Mouse (Mus musculus) ES-CJ7 (cell line): ENCODE results near the gene Psmc1.

Source experiments
- DNase-seq: peaks from one replicate; pipeline ENCODE4 v3.0.0; 2011; ENCODE audit warnings: low read depth, low spot score

Gene Psmc1

DNA sequence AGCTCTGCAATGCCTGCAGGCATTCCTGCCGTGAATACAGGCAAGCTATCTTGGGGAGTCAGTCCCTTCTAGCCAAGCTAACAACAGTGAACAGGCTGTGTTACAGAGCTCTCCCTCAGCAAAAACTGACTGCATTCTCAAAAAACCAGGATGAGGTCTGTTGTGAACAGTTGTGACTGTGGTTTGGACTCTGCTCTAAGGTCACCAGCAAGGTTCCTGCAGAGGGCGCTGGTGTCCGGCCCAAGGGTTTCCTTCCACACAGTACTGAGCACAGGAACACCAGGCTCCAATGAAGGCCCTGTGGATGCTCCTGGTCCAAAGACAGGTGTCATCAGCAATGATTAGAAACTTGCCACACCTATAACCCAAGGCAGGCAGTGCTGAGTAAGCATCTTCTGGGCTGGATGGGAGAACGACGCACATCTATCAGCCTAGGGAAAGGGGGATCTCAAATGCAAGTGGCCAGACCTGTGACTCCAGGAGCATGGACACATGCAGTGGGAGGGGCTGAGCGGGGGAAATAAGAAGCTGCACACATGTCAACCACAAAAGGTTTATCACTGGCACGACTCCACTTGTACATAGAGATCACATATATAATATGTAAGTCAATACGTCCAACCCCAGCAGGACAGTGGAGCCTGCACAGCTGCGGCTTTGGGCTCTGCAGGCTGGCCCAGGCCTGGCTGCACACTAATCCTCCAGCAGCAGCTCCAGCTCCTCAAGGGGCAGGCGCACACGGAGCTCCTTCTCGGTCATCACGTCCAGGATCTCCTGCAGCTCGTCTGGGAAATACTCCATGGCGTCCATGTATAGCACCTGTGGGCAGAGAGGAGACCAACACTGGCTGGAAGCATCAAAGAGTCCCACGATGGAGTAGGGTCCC is 15.2 kb downstream of the Psmc1 start:
- peak; percentile 43 for DNase-seq

DNA sequence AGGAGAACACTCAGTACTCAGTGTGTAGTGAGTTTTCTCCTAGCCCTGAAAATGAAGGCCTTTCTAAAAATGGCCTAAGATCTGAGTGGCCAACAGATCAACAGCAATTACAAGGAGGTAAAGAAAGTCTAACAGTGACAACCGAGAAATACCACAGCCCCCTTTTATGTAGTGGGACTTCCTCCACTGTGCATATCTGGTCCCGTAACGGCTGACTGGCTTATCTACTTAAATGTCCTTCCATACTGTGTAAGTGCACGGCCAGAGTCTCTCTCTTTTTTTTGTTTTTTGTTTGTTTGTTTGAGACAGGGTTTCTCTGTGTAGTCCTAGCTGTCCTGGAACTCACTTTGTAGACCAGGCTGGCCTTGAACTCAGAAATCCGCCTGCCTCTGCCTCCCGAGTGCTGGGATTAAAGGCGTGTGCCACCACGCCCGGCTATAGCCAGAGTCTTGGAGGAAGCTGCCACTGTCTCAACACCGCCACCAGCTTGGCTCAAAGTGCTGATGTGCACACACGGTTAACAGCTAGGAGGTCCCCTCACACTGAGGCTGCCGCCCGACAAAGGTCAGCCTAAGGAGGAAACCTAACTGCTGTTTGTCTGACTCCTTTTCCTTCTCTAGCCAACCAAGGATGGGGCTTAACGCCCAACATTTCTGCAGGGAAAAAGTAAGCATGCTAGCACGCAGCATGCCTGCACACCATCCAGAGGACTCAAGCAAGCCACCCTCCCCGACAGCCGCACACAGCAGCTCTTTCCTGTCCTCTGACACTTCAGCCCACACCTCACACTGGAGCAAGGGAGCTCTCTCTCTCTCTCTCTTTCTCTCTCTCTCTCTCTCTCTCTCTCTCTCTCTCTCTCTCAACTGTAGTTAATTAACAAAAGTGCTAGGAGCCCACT is 17.3 kb downstream of the Psmc1 start:
- no peak for DNase-seq

DNA sequence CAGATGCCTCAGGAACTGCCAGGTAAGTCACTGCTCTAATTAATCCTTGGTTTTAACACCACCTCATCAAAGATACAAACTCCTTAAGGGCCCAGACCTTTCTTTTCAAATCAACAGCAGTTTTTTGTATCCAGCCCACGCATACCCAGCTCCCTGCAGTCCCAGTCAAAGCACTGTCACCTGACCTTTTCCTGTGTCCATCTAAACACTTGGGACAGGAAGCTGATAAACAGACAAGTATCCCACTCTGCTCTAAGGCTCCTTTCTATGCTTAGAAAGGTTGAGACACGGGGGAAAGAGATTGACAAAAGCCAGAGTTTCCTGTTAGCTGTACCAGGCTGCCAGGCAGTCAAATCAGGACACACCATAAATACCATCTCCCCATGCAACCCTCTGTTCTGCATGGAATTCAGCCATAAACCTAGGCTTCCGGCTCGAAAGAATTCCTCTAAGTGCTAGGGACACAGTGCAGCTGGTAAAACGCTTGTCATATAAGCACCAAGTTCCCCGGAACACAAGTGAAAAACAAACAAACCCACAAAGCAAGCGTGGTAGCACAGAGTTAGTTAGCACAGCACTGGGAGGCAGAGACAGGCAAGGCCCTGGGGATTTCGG is 18.0 kb downstream of the Psmc1 start:
- DNase-seq, result no peak

DNA sequence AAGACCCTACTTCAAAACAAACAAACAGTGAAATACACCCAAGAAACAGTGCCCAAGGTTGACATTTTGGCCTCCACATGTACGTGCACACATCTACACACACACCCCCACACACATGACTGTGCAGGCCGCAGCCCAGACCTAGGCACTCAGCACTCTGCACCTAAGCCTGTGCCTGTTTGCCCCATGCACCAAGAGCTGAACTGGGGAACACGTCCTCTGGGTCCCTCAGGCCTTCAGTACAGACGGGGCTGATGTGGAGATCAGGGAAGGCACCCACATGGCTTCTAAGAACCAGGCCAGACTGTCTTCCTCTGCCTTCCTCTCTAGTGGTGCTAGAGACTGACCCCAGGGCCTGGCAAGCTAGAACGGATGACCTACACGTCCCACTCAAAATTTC is 18.6 kb downstream of the Psmc1 start:
- DNase-seq, result no peak

DNA sequence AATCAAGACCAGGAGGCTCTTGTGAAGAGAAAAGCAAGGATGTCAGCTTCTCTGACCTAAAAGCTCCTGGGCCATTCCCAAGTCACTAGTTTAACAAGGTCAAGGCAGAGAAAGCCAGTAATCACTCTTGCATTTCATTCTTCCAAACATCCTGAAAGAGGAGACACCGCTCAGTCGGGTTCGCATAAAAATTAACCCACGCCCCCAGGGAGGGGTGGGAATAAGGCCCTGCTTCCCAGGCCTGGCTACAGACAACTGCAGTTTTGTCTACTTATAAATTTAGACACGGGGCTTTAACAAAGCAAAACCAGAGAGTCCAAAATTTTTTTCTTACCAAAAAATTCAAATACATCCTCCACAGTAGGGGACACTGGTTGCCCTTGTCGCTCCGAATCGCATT is 19.0 kb downstream of the Psmc1 start:
- DNase-seq, result no peak

DNA sequence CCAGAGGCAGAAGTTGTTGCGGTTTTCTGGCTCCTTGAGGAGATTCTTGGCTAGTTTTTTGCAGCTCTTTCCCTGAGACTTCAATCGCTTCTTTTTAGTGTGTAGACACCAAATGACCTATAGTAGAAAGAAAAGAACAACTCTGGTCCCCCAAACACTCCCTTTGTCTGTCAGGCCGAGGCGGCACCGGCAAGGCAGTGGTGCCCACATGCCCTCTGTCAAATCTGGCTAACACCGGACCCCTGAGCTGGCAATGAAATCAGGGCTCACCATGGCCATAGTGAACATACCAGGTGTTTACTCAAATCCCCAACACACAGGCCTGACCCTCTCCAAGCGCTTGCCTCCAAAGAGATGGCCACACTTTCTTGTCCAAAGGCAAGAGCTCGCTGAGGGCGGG is 21.2 kb downstream of the Psmc1 start:
- DNase-seq, result no peak

GRCm38 (mm10) chr12:100131655-100132054 is 21.7 kb downstream of the Psmc1 start:
- DNase-seq, result peak; percentile 65

- no peak for DNase-seq
Observed at GRCm38 (mm10) chr12:100134395-100134936, 24.5 kb downstream of the Psmc1 start.

DNA sequence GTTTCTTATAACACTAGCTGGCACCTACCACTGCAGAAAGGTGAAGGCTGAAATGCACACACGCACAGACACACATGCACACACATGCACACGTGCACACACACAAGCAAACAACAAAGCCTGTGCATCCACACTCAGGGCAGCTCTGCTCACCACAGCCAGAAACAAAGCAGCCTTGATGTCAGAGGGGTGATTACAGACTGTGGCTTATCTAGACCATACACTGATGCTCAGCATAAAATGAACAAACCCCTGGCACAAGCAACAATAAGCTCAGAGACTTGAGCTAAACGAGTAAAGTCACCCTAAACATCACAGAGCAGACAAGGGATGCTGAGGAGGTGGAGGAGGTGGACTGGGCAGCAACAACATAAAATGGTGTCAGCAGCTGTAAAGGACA is 25.2 kb downstream of the Psmc1 start:
- no peak for DNase-seq

GRCm38 (mm10) chr12:100142848-100143523 is 33.0 kb downstream of the Psmc1 start:
- no peak for DNase-seq

DNA sequence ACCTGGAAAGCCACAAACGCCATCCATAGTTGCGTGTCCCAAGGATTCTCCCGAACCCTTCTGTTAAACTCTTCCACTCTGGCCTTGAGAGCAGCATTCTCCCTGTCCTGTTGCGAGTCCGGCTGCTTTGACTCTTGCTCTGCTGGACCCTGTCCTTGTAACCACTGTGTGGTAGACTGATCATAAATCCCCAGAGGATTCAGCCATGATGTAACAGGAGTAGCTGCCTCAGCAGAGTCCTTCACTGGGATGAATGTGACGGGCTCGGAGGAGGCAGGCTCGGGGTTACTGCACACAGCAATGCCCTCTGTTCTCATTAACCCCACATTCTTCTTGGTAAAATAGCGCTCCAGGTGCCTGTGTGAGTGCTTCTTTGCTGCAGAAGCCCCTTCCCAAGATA is 33.8 kb downstream of the Psmc1 start:
- DNase-seq, result no peak

GRCm38 (mm10) chr12:100144269-100144668 is 34.3 kb downstream of the Psmc1 start:
- no peak for DNase-seq

- no peak for DNase-seq
Observed at GRCm38 (mm10) chr12:100152466-100152865, 42.5 kb downstream of the Psmc1 start.

GRCm38 (mm10) chr12:100159261-100159975 is 49.5 kb downstream of the Psmc1 start, which contains the start of gene Nrde2:
TSS of gene Nrde2 (minus strand) at chr12:100159653.
- peak; percentile 95 for DNase-seq

DNA sequence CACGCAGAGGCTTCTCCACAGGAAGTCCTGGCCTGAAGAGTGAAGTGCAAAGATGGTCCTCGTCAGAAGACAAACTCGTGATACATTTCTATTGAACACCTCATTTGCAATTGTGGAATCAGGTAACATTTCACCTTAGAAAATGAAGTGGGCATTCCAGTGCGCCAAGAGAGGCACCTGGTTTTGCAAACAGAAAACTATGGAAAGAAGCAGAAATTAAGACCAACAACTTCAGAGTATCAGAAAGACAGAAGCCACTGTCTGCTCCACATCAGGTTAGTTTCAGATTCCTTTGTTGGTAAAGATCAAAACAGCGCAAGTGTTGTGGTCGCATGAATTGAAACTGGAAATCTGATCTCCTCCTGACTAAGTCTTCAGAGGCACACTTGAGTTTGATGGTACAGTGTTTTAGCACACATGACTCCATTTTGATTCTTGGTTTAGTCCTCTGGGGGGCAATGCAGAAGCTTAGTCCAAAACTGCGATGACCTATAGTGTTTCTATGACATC is 55.1 kb downstream of the Psmc1 start:
- DNase-seq, result no peak

- DNase-seq, result peak; percentile 46
Observed at GRCm38 (mm10) chr12:100166177-100166576, 56.2 kb downstream of the Psmc1 start.

- DNase-seq, result no peak
Observed at GRCm38 (mm10) chr12:100166939-100167338, 57.0 kb downstream of the Psmc1 start.

DNA sequence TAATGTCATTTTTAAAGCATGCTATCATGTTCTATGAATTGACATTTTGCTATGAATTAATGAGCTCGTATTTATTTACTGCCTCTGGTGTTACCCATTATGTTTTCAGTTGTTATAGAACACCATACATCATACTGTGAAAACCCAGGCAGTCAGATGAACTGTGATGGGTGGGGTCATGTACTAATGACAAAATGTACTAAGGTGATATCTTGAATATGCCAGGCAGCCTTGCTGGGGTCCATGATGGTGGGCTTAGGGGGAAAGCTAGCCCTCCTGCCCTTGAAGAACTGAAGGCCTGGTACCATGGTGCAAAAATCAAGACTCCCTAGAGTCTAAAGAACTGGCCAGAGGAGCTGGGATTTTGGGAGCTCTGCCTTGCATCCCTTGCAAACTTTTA is 57.5 kb downstream of the Psmc1 start:
- DNase-seq, result no peak

GRCm38 (mm10) chr12:100167931-100168871 is 58.2 kb downstream of the Psmc1 start:
- DNase-seq, result peak; percentile 76
